Mouse (Mus musculus) forelimb bud, embryonic 11.5 days (tissue): ENCODE measurements around the gene Zfp943.
"Not testable (repeated sequence)": the region's sequence is repeated elsewhere in the genome, so short reads cannot be mapped to it uniquely, and the experiment has no call there.

Experiments
- DNase-seq: peaks from one replicate; pipeline ENCODE4 v3.0.0-alpha.2; 2012; ENCODE audit warnings: low read depth, low spot score

Zfp943 gene

GRCm38 (mm10) chr17:21962107-21962907 lies at the start of gene Zfp943, which contains the start of gene Zfp942:
Gene Zfp943, plus strand, starts transcription at chr17:21962552.
Gene Zfp942, minus strand, starts transcription at chr17:21962464.
- peak; percentile 57 for DNase-seq

- DNase-seq: no peak
Observed at GRCm38 (mm10) chr17:21963302-21963701, 950 bp downstream of the Zfp943 start.

- DNase-seq: not testable (repeated sequence)
Observed at GRCm38 (mm10) chr17:22035594-22035993, 73.2 kb downstream of the Zfp943 start.

GRCm38 (mm10) chr17:22049403-22049802 lies 87.1 kb downstream of the Zfp943 start:
- no peak for DNase-seq

- no peak for DNase-seq
Observed at GRCm38 (mm10) chr17:22053211-22053610, 90.9 kb downstream of the Zfp943 start.

- DNase-seq: peak; percentile 6
Observed at GRCm38 (mm10) chr17:22081031-22081631, 118.8 kb downstream of the Zfp943 start.

GRCm38 (mm10) chr17:22083224-22083623 lies 120.9 kb downstream of the Zfp943 start:
- peak; percentile 35 for DNase-seq

GRCm38 (mm10) chr17:22118770-22119169 lies 156.4 kb downstream of the Zfp943 start:
- no peak for DNase-seq
